ENCODE assay signal across 16 mouse cellular contexts in genomic region chr2:135861531-135862488, GRCm38 (mm10).
DNase-seq lines count a peak whose midpoint lies in the region; ATAC-seq and TF ChIP-seq lines count a peak whose summit lies in the region.
"Had no signal": no experiment of that assay in that cellular context is flagged by ENCODE, and none has a peak within 500 bp of the region (broad histone marks: within the 10 kb centered on the region; RNA-seq: fewer than 3 reads in every experiment).

No protein-coding gene starts in this region.

- no peak overlapping the region for H3K9ac ChIP-seq in heart, embryonic 11.5 days (ENCODE audit: low read depth, low read length)
- H3K9ac ChIP-seq in liver, embryonic 12.5 days = no peak overlapping the region
- H3K9ac ChIP-seq: hindbrain, embryonic 12.5 days had no signal

- intact Hi-C loops in heart, postnatal 25 days (cut with DNase I) = no loop called here
- intact Hi-C loops in left cerebral cortex, postnatal 36 days (cut with DNase I) = no loop called here

- H3K9me3 ChIP-seq in heart, embryonic 11.5 days (replicated peaks; ENCODE audit: control insufficient read depth, low read length) = no peaks in the 10 kb centered on the region
- no peaks in the 10 kb centered on the region for H3K9me3 ChIP-seq in liver, embryonic 12.5 days (replicated peaks)
- H3K9me3 ChIP-seq: forebrain, embryonic 10.5 days; hindbrain, embryonic 12.5 days; midbrain, embryonic 10.5 days had no signal

- no peaks in the 10 kb centered on the region for H3K36me3 ChIP-seq in heart, embryonic 11.5 days (ENCODE audit: control insufficient read depth, insufficient read depth, low read length)
- H3K36me3 ChIP-seq in liver, embryonic 12.5 days = no peaks in the 10 kb centered on the region
- H3K36me3 ChIP-seq: forebrain, embryonic 10.5 days; hindbrain, embryonic 12.5 days; midbrain, embryonic 10.5 days had no signal

- H3K27me3 ChIP-seq in heart, embryonic 11.5 days (ENCODE audit: control insufficient read depth, insufficient read depth, low read length) = no peaks in the 10 kb centered on the region
- H3K27me3 ChIP-seq in liver, embryonic 12.5 days (replicated peaks) = no peaks in the 10 kb centered on the region
- H3K27me3 ChIP-seq: hindbrain, embryonic 12.5 days had no signal

- WGBS in heart, embryonic 11.5 days (ENCODE audit: insufficient replicate concordance) = 73% methylated on average over 8 of the region's 8 CpGs
- 90% methylated on average over 8 of the region's 8 CpGs for WGBS in olfactory bulb, adult 2 months
- 76% methylated on average over 8 of the region's 8 CpGs for WGBS in liver, embryonic 12.5 days (ENCODE audit: insufficient replicate concordance)

- H3K4me2 ChIP-seq in heart, embryonic 11.5 days = no peak overlapping the region
- no peak overlapping the region for H3K4me2 ChIP-seq in liver, embryonic 12.5 days
- H3K4me2 ChIP-seq: hindbrain, embryonic 12.5 days; liver, embryonic 11.5 days had no signal

- ATAC-seq in heart, embryonic 11.5 days (replicated peaks; ENCODE audit: insufficient number of reproducible peaks, low FRiP score, low TSS enrichment) = no peak
- no peak for ATAC-seq in liver, embryonic 12.5 days

- TF ChIP-seq CTCF in olfactory bulb, adult 2 months (IDR thresholded peaks at IDR 0.05; ENCODE audit: insufficient read depth, low read depth, low read length) = no peak

- H3K4me1 ChIP-seq in heart, embryonic 11.5 days (ENCODE audit: control insufficient read depth, insufficient read depth, low read length) = peaks cover 16% of the 10 kb centered on the region
- H3K4me1 ChIP-seq in olfactory bulb, adult 2 months (ENCODE audit: control insufficient read depth, insufficient read depth, low read length) = peaks cover under 1% of the 10 kb centered on the region; the same call in 1 of the 2 replicates
- H3K4me1 ChIP-seq in liver, embryonic 12.5 days = peaks cover 13% of the 10 kb centered on the region
- H3K4me1 ChIP-seq: hindbrain, embryonic 12.5 days had no signal

- DNase-seq in heart, postnatal 25 days (ENCODE audit: low spot score) = no peak
- peak; percentile 5 to 19 for DNase-seq in left cerebral cortex, adult 18-20 months (ENCODE audit: low spot score in 2 of 2)
- DNase-seq in left cerebral cortex, postnatal 36 days (ENCODE audit: low spot score in 2 of 2) = no peak
- peak; percentile 43 for DNase-seq in adipocyte (ENCODE audit: low spot score)
- DNase-seq: cerebellum, postnatal 10 days; gastrocnemius, postnatal 10 days; kidney, adult 9 months; lung, postnatal 10 days; right cerebral cortex, postnatal 4 days had no signal

- TF ChIP-seq POLR2A in olfactory bulb, adult 2 months (IDR thresholded peaks at IDR 0.05; ENCODE audit: insufficient read depth, low read depth, low read length) = no peak

- H3K4me3 ChIP-seq in heart, embryonic 11.5 days (ENCODE audit: low read depth, low read length) = no peak overlapping the region
- no peak overlapping the region for H3K4me3 ChIP-seq in olfactory bulb, adult 2 months (ENCODE audit: insufficient read depth, low read depth, low read length)
- H3K4me3 ChIP-seq in liver, embryonic 12.5 days = no peak overlapping the region
- H3K4me3 ChIP-seq: forebrain, embryonic 10.5 days; hindbrain, embryonic 12.5 days; midbrain, embryonic 10.5 days had no signal

- 0 out of 2 replicates have a peak overlapping the region, but pooled peaks have one; percentile 35 for H3K27ac ChIP-seq in heart, embryonic 11.5 days (ENCODE audit: low read depth, low read length)
- peak overlapping the region; percentile 40; the same call in 1 of the 2 replicates for H3K27ac ChIP-seq in olfactory bulb, adult 2 months (ENCODE audit: insufficient read depth, low read depth, low read length)
- H3K27ac ChIP-seq in liver, embryonic 12.5 days = no peak overlapping the region
- H3K27ac ChIP-seq: forebrain, embryonic 10.5 days; hindbrain, embryonic 12.5 days; midbrain, embryonic 10.5 days had no signal

Comparison
In these comparisons a context has a peak if more than half of its experiments do, and no peak if none do; other contexts are left out.
1. DNase-seq: peak in left cerebral cortex, adult 18-20 months (2 of 2) and adipocyte (single experiment); none in heart, postnatal 25 days (single experiment) and left cerebral cortex, postnatal 36 days (0 of 2).